Mouse (Mus musculus) embryonic fibroblast, embryonic 13.5 days (primary cell): Measurements from ENCODE around the gene Hist1h2ab. TPM values are rescaled to one million over a fixed set of nuclear protein-coding genes. Genes with fewer than 3 reads are reported as not detected.
"Not testable (repeated sequence)": the region's sequence is repeated elsewhere in the genome, so short reads cannot be mapped to it uniquely, and the experiment has no call there.

Source experiments
- H3K27ac ChIP-seq: 2 replicates; pipeline ENCODE4 v1.5.1; 2012; ENCODE audit warnings: low read length, control low read depth, inconsistent platforms; ENCODE audit not compliant: insufficient read depth
- H3K4me1 ChIP-seq: 2 replicates; pipeline ENCODE4 v1.6.1; 2011; ENCODE audit warnings: low read length; ENCODE audit not compliant: control insufficient read depth, insufficient read depth
- H3K4me3 ChIP-seq: 2 replicates; pipeline ENCODE4 v1.5.1; 2011; ENCODE audit warnings: mild to moderate bottlenecking, control low read depth, low read length; ENCODE audit not compliant: insufficient read depth
- CTCF ChIP-seq: IDR thresholded peaks from 2 replicates; pipeline ENCODE4 v1.5.1; 2011; ENCODE audit warnings: mild to moderate bottlenecking, control low read depth, low read length, moderate library complexity, borderline replicate concordance; ENCODE audit not compliant: insufficient read depth
- POLR2A ChIP-seq: IDR thresholded peaks from 2 replicates; pipeline ENCODE4 v1.6.1; 2011; ENCODE audit warnings: low read depth, mild to moderate bottlenecking, control low read depth, low read length, moderate library complexity
- polyA plus RNA-seq: library from polyadenylated mRNA; stranded (reverse); fragments of >200 nt; gene quantifications from 2 replicates; pipeline ENCODE4 v1.2.4, GENCODE M21; 2011; ENCODE audit warnings: low read depth; ENCODE audit not compliant: missing spikeins, insufficient read length

The Hist1h2ab gene
- 10.0 and 12.3 TPM in 2 replicates for polyA plus RNA-seq

DNA sequence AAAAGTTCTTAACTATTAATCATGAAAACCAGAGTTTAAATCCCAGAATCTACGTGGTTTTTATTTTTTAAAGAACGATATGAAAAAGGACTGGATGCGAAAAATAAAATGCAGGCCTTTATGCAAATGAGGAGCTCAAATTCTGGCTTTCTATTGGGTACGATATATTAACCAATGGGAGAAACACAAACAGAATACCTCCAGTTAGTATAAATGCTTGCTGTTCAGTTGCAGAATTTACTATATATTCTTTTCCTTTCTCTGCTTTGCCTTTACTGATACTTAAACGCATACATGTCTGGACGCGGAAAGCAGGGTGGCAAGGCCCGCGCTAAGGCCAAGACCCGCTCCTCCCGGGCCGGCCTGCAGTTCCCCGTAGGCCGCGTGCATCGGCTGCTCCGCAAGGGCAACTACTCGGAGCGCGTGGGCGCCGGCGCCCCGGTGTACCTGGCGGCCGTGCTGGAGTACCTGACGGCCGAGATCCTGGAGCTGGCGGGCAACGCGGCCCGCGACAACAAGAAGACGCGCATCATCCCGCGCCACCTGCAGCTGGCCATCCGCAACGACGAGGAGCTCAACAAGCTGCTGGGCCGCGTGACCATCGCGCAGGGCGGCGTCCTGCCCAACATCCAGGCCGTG is at the start of gene Hist1h2ab:
TSS of gene Hist1h2ab (plus strand) at position 288 of the 639 bp plus-strand sequence.
- peak; percentile 97 for TF ChIP-seq POLR2A
- peak within 1 kb of the TSS; percentile 36 for H3K4me3 ChIP-seq
- peak within 1 kb of the TSS; percentile 99 for H3K27ac ChIP-seq
- H3K4me1 ChIP-seq = not testable (repeated sequence)

DNA sequence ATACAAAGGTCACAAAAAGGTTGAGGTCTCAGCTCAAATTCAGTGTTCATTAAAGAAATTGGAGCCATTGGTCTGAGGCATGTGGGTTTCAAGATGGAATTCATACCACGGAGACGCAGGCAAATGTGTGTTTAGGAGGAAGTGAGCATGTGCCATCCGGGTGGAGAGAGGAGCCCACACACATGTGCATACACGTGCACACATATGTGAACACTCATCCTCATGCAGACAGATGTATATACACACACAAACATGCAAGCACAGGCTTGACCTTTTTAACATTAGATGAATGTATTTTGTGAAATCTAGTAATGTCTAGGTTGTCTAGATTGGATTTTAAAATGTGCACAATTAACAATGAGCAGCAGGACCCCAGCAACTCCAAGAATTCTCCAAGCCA is 48.7 kb upstream of the Hist1h2ab start:
- H3K4me1 ChIP-seq = no peaks in the 10 kb centered on the region
- H3K4me3 ChIP-seq = no peak overlapping the region
- TF ChIP-seq CTCF = no peak
- no peak for TF ChIP-seq POLR2A
- no peak overlapping the region for H3K27ac ChIP-seq

DNA sequence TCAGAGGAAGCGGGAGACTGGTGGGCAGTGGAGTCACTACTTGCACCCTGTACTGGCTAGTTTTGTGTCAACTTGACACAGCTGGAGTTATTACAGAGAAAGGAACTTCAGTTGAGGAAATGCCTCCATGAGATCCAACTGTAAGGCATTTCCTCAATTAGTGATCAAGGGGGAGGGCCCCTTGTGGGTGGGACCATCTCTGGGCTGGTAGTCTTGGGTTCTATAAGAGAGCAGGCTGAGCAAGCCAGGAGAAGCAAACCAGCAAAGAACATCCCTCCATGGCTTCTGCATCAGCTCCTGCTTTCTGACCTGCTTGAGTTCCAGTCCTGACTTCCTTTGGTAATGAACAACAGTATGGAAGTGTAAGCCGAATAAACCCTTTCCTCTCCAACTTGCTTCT is 48.1 kb upstream of the Hist1h2ab start:
- not testable (repeated sequence) for H3K27ac ChIP-seq, H3K4me1 ChIP-seq, H3K4me3 ChIP-seq

DNA sequence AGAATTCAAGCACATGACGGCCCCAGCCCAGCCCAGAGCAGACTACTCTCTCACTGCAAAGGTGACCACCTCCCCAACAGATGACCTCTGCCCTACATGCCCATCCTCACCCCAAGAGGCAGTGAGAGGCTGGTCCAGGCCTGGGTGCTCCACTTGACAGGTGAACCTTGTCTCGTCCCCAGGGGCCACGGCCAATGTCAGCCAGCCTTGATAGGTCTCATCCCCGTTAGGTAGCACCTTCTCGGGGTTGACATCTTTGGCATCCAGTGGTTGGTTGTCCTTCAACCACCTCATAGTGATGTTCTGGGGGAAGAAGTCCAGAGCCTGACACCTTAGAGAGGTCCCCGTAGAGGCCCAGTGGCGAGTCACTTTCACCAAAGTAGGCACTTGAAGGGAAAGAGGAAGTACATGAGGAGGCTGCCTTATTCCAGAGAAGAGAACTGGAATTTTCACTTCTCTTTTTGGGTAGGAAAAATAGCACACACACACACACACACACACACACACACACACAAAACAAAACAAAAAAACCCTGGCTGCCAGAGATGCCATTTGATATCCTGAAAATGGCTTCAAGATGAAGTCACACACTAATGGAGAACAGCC is 45.1 kb upstream of the Hist1h2ab start:
- TF ChIP-seq POLR2A (no peak), CTCF (no peak)
- Histone ChIP-seq H3K4me1 (peaks cover 4% of the 10 kb centered on the region; the same call in 1 of the 2 replicates), H3K27ac (no peak overlapping the region), H3K4me3 (no peak overlapping the region)

DNA sequence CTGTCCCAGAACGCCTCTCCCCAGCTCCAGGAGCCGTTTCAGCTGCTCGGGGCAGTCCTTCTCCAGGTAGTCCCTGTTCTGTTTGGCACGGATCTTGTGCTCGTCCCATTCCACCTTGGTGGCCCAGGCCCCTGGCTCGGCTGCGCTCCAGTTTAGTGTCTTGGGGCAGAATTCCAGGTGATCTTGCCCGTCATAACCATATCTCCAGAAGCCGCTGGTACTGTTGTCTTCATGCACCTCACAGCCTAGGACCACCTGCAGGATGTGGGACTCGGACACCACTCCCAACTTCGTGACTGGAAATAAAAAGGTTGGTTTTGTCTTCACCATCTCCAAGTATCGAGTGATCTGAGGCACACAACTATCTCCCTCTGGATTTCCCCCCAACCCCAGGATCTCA is 44.2 kb upstream of the Hist1h2ab start:
- Histone ChIP-seq H3K4me3 (no peak overlapping the region), H3K27ac (no peak overlapping the region), H3K4me1 (peaks cover 4% of the 10 kb centered on the region; the same call in 1 of the 2 replicates)
- no peak for TF ChIP-seq POLR2A
- TF ChIP-seq CTCF = no peak

DNA sequence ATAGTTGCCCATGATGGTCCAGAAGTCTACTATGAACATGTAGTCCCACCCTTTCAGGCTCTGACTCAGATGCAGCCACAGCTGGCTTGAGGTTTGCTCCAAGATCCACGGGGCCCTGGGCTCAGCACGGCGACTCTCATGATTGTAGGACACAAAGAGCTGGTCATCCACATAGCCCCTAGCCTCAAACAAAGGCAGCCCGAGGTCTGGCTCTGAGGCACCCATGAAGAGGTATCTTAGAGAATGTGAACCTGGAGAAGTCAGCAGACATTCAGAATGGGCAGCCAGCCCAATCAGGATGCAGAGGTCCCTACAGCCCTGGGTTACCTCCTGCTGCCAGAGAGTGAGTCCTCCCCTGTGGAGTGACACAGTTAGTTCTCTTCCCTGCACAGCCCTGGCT is 42.9 kb upstream of the Hist1h2ab start:
- no peak overlapping the region for H3K4me3 ChIP-seq
- peaks cover 4% of the 10 kb centered on the region; the same call in 1 of the 2 replicates for H3K4me1 ChIP-seq
- TF ChIP-seq POLR2A = no peak
- TF ChIP-seq CTCF = no peak
- H3K27ac ChIP-seq = no peak overlapping the region

DNA sequence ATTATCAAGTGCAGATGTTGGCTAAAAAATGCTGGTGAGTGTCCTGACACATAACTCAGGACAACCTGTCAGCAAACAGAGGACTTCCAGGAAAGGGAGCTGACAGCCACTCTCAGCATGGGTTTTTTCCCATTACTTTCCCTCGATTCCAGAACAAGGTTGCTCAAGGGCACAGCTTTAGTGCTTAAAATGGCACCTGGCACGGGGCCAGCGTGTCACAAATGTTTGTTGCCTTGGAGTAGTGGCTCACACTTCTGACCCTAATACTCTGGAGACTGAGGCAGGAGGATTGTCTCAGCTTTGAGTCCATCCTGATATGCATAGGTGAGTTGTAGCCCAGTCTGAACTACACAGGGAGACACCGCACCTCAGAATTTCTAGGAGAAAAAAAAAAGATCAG is 42.3 kb upstream of the Hist1h2ab start:
- H3K27ac ChIP-seq = no peak overlapping the region

DNA sequence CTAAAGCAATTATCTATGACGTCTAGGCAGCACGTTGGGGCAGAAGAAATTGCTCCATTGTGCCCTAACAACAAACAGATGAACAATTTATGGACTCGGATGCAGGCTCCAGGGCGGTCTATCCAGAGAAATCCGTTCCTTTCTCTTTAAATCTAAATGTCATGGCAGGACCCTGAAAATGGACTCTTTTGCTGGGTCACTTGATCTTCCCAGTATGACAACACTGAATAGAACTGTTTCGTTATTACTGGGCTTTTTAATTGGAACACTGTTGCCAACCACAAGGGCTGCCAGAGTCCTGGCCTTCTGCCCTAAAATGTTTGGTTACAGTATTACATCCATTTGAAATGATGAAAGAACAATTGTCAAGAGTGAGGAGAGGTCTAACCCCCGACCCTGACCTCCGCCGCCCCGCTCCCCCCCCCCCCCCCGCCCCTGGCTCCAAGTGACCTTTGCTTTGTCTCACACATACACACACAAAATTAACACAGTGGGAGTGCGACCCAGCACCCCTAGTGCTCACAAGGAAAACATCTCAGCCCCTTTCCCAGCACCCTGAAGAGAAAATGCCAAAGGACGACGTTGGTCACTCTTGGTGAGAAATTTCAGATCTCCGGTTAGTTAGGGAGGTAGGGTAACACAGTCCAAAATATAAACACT is 41.1 kb upstream of the Hist1h2ab start:
- TF ChIP-seq POLR2A (no peak), CTCF (no peak)
- Histone ChIP-seq H3K27ac (no peak overlapping the region), H3K4me1 (peaks cover 4% of the 10 kb centered on the region; the same call in 1 of the 2 replicates), H3K4me3 (peak overlapping the region; percentile 64)

More for the DNA sequence above, 42.3 kb upstream of the Hist1h2ab start:
- Histone ChIP-seq H3K4me1 (peaks cover 4% of the 10 kb centered on the region; the same call in 1 of the 2 replicates), H3K4me3 (no peak overlapping the region)
- no peak for TF ChIP-seq POLR2A
- TF ChIP-seq CTCF = no peak

DNA sequence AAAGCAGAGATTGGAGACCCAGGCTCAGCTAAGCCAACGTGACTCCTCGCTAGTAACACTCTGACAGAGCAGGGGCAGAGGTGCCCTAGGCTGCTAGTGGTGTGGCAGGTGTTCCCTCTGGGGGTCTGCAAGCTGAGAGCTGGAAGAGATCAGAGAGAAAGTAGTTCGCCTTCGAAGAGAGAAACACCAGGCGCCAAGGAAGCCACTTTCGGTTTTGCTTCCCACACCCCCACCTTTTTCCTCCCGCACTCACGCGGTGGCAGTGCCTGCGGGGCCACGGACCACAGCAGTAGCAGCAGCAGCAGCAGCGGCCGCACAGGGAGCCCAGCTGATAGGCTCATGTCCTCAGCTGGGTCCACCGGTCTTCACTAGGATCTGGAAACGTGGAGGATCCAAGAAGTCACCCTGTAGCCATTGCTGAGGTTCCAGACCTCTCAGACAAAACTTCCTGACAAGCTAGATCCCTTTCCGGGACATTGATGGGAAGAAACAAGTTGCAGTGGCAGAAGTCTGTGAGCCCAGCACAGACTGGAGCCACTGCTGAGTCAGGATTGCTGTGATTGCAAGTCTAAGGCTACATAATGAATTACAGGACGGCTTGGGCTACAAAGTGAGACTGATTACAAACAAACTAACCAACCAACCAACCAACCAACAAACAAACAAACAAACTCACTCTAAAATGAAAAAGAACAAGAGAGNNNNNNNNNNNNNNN is 40.4 kb upstream of the Hist1h2ab start, which contains the start of gene Hfe:
TSS of gene Hfe (minus strand) at position 481 of the 716 bp plus-strand sequence.
- H3K4me1 ChIP-seq = peaks cover 4% of the 10 kb centered on the region; the same call in 1 of the 2 replicates
- no peak for TF ChIP-seq CTCF
- 0 out of 2 replicates have a peak, but pooled peaks have one; percentile 14 for TF ChIP-seq POLR2A
- peak within 1 kb of the TSS; percentile 64 for H3K4me3 ChIP-seq
- no peak within 1 kb of the TSS for H3K27ac ChIP-seq
